In genomic region chr7:68285851-68286298, GRCm38 (mm10) we compare ENCODE assay signal across 10 mouse cellular contexts. TPM values are rescaled to one million over a fixed set of nuclear protein-coding genes. Genes with fewer than 3 reads are reported as not detected.
A peak's percentile ranks its signal among the peaks of the same experiment; 100 is the strongest.
DNase-seq lines count a peak whose midpoint lies in the region; ATAC-seq and TF ChIP-seq lines count a peak whose summit lies in the region.
"Had no signal": no experiment of that assay in that cellular context is flagged by ENCODE, and none has a peak within 500 bp of the region (broad histone marks: within the 10 kb centered on the region; RNA-seq: fewer than 3 reads in every experiment).

No protein-coding gene starts in this region.

- no peak overlapping the region for H3K4me2 ChIP-seq in midbrain, embryonic 11.5 days
- no peak overlapping the region for H3K4me2 ChIP-seq in midbrain, embryonic 13.5 days (replicated peaks)
- H3K4me2 ChIP-seq in embryonic facial prominence, embryonic 15.5 days (replicated peaks), result no peak overlapping the region
- H3K4me2 ChIP-seq in limb, embryonic 13.5 days (replicated peaks), result no peak overlapping the region
- H3K4me2 ChIP-seq: midbrain, embryonic 15.5 days had no signal

- TF ChIP-seq POLR2A in cerebellum, adult 2 months (IDR thresholded peaks at IDR 0.05; ENCODE audit: borderline replicate concordance, insufficient read depth, low read length), result no peak

- ATAC-seq in midbrain, embryonic 11.5 days (ENCODE audit: low FRiP score), result no peak
- ATAC-seq in midbrain, embryonic 13.5 days, result no peak
- ATAC-seq in embryonic facial prominence, embryonic 15.5 days (ENCODE audit: insufficient number of reproducible peaks, low FRiP score, low TSS enrichment, low read depth), result peak; percentile 60; the same call in 1 of the 2 replicates
- peak; percentile 77 for ATAC-seq in limb, embryonic 13.5 days (ENCODE audit: low FRiP score, low read depth)
- ATAC-seq: forebrain, embryonic 14.5 days; midbrain, embryonic 15.5 days had no signal

- H3K36me3 ChIP-seq in midbrain, embryonic 11.5 days (ENCODE audit: control insufficient read depth, insufficient read depth, low read length), result no peaks in the 10 kb centered on the region
- H3K36me3 ChIP-seq in midbrain, embryonic 13.5 days, result no peaks in the 10 kb centered on the region
- H3K36me3 ChIP-seq in embryonic facial prominence, embryonic 15.5 days, result no peaks in the 10 kb centered on the region
- H3K36me3 ChIP-seq in limb, embryonic 13.5 days, result no peaks in the 10 kb centered on the region
- H3K36me3 ChIP-seq: midbrain, embryonic 15.5 days had no signal

- no peak for TF ChIP-seq CTCF in cerebellum, adult 2 months (IDR thresholded peaks at IDR 0.05; ENCODE audit: borderline replicate concordance, insufficient read depth, low read depth, low read length)

- WGBS in midbrain, embryonic 11.5 days, result 81% methylated on average over 8 of the region's 8 CpGs
- 90% methylated on average over 8 of the region's 8 CpGs for WGBS in midbrain, embryonic 13.5 days
- WGBS in embryonic facial prominence, embryonic 15.5 days, result 22% methylated on average over 8 of the region's 8 CpGs
- WGBS in limb, embryonic 13.5 days, result 13% methylated on average over 8 of the region's 8 CpGs
- WGBS in cerebellum, adult 2 months, result 90% methylated on average over 8 of the region's 8 CpGs

- no peaks in the 10 kb centered on the region for H3K4me1 ChIP-seq in midbrain, embryonic 11.5 days (ENCODE audit: control insufficient read depth, insufficient read depth, low read length)
- H3K4me1 ChIP-seq in midbrain, embryonic 13.5 days (replicated peaks), result no peaks in the 10 kb centered on the region
- peaks cover 8% of the 10 kb centered on the region; the same call in 1 of the 2 replicates for H3K4me1 ChIP-seq in embryonic facial prominence, embryonic 15.5 days
- peaks cover 22% of the 10 kb centered on the region for H3K4me1 ChIP-seq in limb, embryonic 13.5 days
- H3K4me1 ChIP-seq in cerebellum, adult 2 months (ENCODE audit: control insufficient read depth, insufficient read depth, low read length), result no peaks in the 10 kb centered on the region
- H3K4me1 ChIP-seq: midbrain, embryonic 15.5 days had no signal

- H3K27me3 ChIP-seq in midbrain, embryonic 11.5 days (ENCODE audit: control insufficient read depth, insufficient read depth, low read length), result no peaks in the 10 kb centered on the region
- H3K27me3 ChIP-seq in midbrain, embryonic 13.5 days, result no peaks in the 10 kb centered on the region
- no peaks in the 10 kb centered on the region for H3K27me3 ChIP-seq in embryonic facial prominence, embryonic 15.5 days
- H3K27me3 ChIP-seq in limb, embryonic 13.5 days, result no peaks in the 10 kb centered on the region
- no peaks in the 10 kb centered on the region for H3K27me3 ChIP-seq in cerebellum, adult 2 months (ENCODE audit: control insufficient read depth, insufficient read depth, low read length)
- H3K27me3 ChIP-seq: midbrain, embryonic 15.5 days had no signal

- no peak overlapping the region for H3K9ac ChIP-seq in midbrain, embryonic 11.5 days (ENCODE audit: low read length)
- H3K9ac ChIP-seq in midbrain, embryonic 13.5 days (replicated peaks), result no peak overlapping the region
- no peak overlapping the region for H3K9ac ChIP-seq in embryonic facial prominence, embryonic 15.5 days
- no peak overlapping the region for H3K9ac ChIP-seq in limb, embryonic 13.5 days
- H3K9ac ChIP-seq: midbrain, embryonic 15.5 days had no signal

- no peaks in the 10 kb centered on the region for H3K9me3 ChIP-seq in midbrain, embryonic 11.5 days (ENCODE audit: control insufficient read depth, low read length)
- H3K9me3 ChIP-seq in midbrain, embryonic 13.5 days, result no peaks in the 10 kb centered on the region
- H3K9me3 ChIP-seq in embryonic facial prominence, embryonic 15.5 days (replicated peaks), result no peaks in the 10 kb centered on the region
- H3K9me3 ChIP-seq in limb, embryonic 13.5 days, result no peaks in the 10 kb centered on the region
- H3K9me3 ChIP-seq: midbrain, embryonic 15.5 days had no signal

- no peak overlapping the region for H3K4me3 ChIP-seq in midbrain, embryonic 11.5 days (ENCODE audit: low read depth, low read length)
- no peak overlapping the region for H3K4me3 ChIP-seq in midbrain, embryonic 13.5 days (replicated peaks)
- no peak overlapping the region for H3K4me3 ChIP-seq in embryonic facial prominence, embryonic 15.5 days (replicated peaks)
- no peak overlapping the region for H3K4me3 ChIP-seq in limb, embryonic 13.5 days
- H3K4me3 ChIP-seq in cerebellum, adult 2 months (replicated peaks; ENCODE audit: insufficient read depth, low read depth, low read length), result no peak overlapping the region
- H3K4me3 ChIP-seq: midbrain, embryonic 15.5 days had no signal

- H3K27ac ChIP-seq in midbrain, embryonic 11.5 days (ENCODE audit: low read depth, low read length), result no peak overlapping the region
- no peak overlapping the region for H3K27ac ChIP-seq in midbrain, embryonic 13.5 days
- H3K27ac ChIP-seq in embryonic facial prominence, embryonic 15.5 days (replicated peaks), result peak overlapping the region; percentile 41; the same call in 1 of the 2 replicates
- peak overlapping the region; percentile 67; the same call in 1 of the 2 replicates for H3K27ac ChIP-seq in limb, embryonic 13.5 days
- H3K27ac ChIP-seq in cerebellum, adult 2 months (ENCODE audit: insufficient read depth, low read length), result no peak overlapping the region
- H3K27ac ChIP-seq: midbrain, embryonic 15.5 days had no signal

- peak; percentile 62 for DNase-seq in midbrain, embryonic 11.5 days (ENCODE audit: low spot score, missing footprints)
- no peak for DNase-seq in cerebellum, adult 2 months
- no peak for DNase-seq in spleen, postnatal 10 days (ENCODE audit: low spot score in 2 of 2)
- DNase-seq in testis, postnatal 14 days (ENCODE audit: low spot score), result no peak
- DNase-seq: layer of hippocampus, postnatal 36 days had no signal

RNA-seq across cellular contexts. Expression of gene Fam169b, which starts 12.2 kb away (rescaled TPM):
- polyA plus RNA-seq in midbrain, embryonic 11.5 days (2014; fragmentation: Nextera tagmentation; extraction: Ambion mirVana), result 0.18 TPM in 1 of 2 replicates, not detected in the other
- polyA plus RNA-seq in midbrain, embryonic 13.5 days (2015; fragmentation: Nextera tagmentation; extraction: Ambion mirVana), result 0.09 TPM in 1 of 2 replicates, not detected in the other
- 3.7 and 3.8 TPM in 2 replicates for polyA plus RNA-seq in embryonic facial prominence, embryonic 15.5 days (2015; fragmentation: Nextera tagmentation; extraction: Ambion mirVana)
- 2.0 TPM in 2 replicates for polyA plus RNA-seq in limb, embryonic 13.5 days (2015; fragmentation: Nextera tagmentation; extraction: Ambion mirVana)
- polyA plus RNA-seq in cerebellum, adult 2 months (2012; rRNA removed), result 0.11 and 0.13 TPM in 2 replicates
- polyA plus RNA-seq: midbrain, embryonic 15.5 days had no signal

RNA-seq across cellular contexts. Expression of gene Pgpep1l, which starts 21.8 kb away (rescaled TPM):
- not detected in 2 replicates for polyA plus RNA-seq in midbrain, embryonic 11.5 days (2014; fragmentation: Nextera tagmentation; extraction: Ambion mirVana)
- not detected in 2 replicates for polyA plus RNA-seq in midbrain, embryonic 13.5 days (2015; fragmentation: Nextera tagmentation; extraction: Ambion mirVana)
- polyA plus RNA-seq in embryonic facial prominence, embryonic 15.5 days (2015; fragmentation: Nextera tagmentation; extraction: Ambion mirVana), result not detected in 2 replicates
- polyA plus RNA-seq in limb, embryonic 13.5 days (2015; fragmentation: Nextera tagmentation; extraction: Ambion mirVana), result not detected in 2 replicates
- polyA plus RNA-seq in cerebellum, adult 2 months (2012; rRNA removed), result 0.19 and 0.36 TPM in 2 replicates
- polyA plus RNA-seq: forebrain, embryonic 14.5 days; midbrain, embryonic 15.5 days had no signal

Comparison
In these comparisons a context has a peak if more than half of its experiments do, and no peak if none do; other contexts are left out.
1. ATAC-seq: peak in embryonic facial prominence, embryonic 15.5 days (single experiment) and limb, embryonic 13.5 days (single experiment); none in midbrain, embryonic 11.5 days (single experiment) and midbrain, embryonic 13.5 days (single experiment).
2. H3K27ac ChIP-seq: peak in embryonic facial prominence, embryonic 15.5 days (single experiment) and limb, embryonic 13.5 days (single experiment); none in midbrain, embryonic 11.5 days (single experiment), midbrain, embryonic 13.5 days (single experiment) and cerebellum, adult 2 months (single experiment).